Mouse (Mus musculus) activated CD4-positive, CD25-positive, alpha-beta regulatory T cell, adult 4 months (primary cell): Measurements from ENCODE around the gene Hp. TPM values are rescaled to one million over a fixed set of nuclear protein-coding genes. Genes with fewer than 3 reads are reported as not detected.

Source experiments
- ATAC-seq: one replicate; pipeline ENCODE4 v1.8.0; 2017
- polyA plus RNA-seq, 2 experiments: library from polyadenylated mRNA; unstranded; fragments of 100-300 nt; shearing (Covaris generic); gene quantifications; one replicate each; pipeline ENCODE4 v1.2.1; 2017

Gene Hp
- polyA plus RNA-seq, 2 experiments from 2014 or later = not detected

DNA sequence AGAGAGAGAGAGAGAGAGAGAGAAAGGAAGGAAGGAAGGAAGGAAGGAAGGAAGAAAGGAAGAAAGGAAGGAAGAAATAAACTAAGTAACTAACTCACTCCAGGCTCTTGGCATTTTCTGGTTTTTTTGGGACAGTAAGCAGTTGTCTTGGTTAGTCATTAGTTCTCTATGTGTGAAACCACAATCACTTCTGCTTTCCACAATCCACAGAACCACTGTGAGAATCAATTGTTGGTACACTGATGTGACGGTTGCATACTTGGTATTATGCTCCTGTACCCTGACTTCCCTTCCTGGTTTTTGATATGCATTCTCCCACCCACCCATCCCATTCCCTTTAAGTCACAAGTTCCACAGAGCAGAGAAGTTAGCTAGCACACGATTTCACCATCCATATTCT, 15.1 kb downstream of the Hp start:
- ATAC-seq = no peak

GRCm38 (mm10) chr8:109551663-109552062, 27.3 kb downstream of the Hp start:
- no peak for ATAC-seq

DNA sequence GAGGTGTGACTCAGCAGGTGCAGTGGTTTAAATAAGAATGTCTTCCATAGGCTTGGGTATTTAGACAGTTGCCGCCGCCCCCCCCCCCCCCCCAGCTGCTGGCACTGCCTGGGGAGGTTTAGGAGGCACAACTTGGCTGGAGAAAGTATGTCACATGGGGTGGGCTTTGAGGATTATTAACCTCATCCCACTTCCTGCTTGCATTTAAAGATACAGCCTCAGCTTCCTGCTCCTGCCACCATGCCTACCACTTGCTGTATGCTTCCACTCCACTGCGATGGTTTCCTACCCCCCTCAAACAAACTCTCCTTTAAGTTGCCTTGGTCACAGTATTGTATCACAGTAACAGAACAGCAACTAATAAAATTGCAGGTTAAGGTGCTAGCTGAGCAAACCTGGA, 34.9 kb downstream of the Hp start:
- ATAC-seq = no peak

GRCm38 (mm10) chr8:109542748-109543519, 36.0 kb downstream of the Hp start:
- ATAC-seq = no peak

DNA sequence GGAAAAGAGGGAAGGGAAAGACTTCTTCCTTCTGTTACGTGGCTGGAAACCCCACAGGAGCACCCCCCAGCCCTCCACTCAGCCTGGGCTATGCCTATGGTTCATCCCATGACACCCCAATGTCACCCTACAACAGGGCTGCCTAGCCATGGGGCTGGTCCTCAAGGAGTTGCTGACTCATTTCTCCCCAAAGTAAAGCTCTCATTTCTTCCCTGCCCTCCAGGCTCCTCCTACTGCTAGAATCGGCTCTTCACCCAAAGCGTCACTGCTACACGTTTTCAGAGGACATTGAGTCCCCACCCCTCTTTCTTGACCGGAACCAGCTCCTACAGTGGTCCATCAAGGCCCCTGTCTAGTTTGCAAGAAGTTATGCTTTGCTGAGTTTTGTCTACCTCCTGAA, 36.8 kb downstream of the Hp start:
- no peak for ATAC-seq

GRCm38 (mm10) chr8:109536703-109537102, 42.3 kb downstream of the Hp start:
- no peak for ATAC-seq

- ATAC-seq = no peak
Observed at GRCm38 (mm10) chr8:109535140-109535990, 43.6 kb downstream of the Hp start.

Other genes starting within 250 kb of the Hp start
- gene Pmfbp1, start 85.1 kb downstream of the Hp start, polyA plus RNA-seq = not detected
- gene Dhx38, start 13.3 kb downstream of the Hp start, polyA plus RNA-seq = 10 to 100 TPM in 1 of 2 experiments, 1 to 10 TPM in 1; 9.1 to 14.2 TPM
- 10 to 100 TPM; 16.5 to 17.9 TPM for gene Txnl4b, start 13.3 kb downstream of the Hp start, polyA plus RNA-seq
- 10 to 100 TPM; 29.0 to 32.3 TPM for gene Dhodh, start 29.5 kb upstream of the Hp start, polyA plus RNA-seq
- gene Pkd1l3, start 35.3 kb upstream of the Hp start, polyA plus RNA-seq = 1 to 10 TPM in 1 of 2 experiments, under 1 TPM in 1; 0.32 to 1.6 TPM
- 100 to 1,000 TPM; 128 to 129 TPM for gene Ist1, start 114.1 kb upstream of the Hp start, polyA plus RNA-seq
- gene Zfp821, start 126.4 kb upstream of the Hp start, polyA plus RNA-seq = 1 to 10 TPM; 5.1 to 5.5 TPM
- gene Atxn1l, start 158.6 kb upstream of the Hp start, polyA plus RNA-seq = 1 to 10 TPM; 2.2 to 2.8 TPM
- 10 to 100 TPM; 28.9 to 29.2 TPM for gene Ap1g1, start 199.4 kb upstream of the Hp start, polyA plus RNA-seq